Mouse (Mus musculus): ENCODE measurements around the gene Agfg1.

Gene Agfg1

GRCm38 (mm10) chr1:82839296-82839613 lies at the start of gene Agfg1:
Agfg1 (plus strand) TSS chr1:82839483.
- peak; percentile 81 for DNase-seq (ENCODE audit: low read depth, low spot score)

- no peak for DNase-seq (ENCODE audit: low read depth, low spot score)
These were observed 48.2 kb upstream of the Agfg1 start for GRCm38 (mm10) chr1:82791105-82791504.

GRCm38 (mm10) chr1:82792238-82792637 lies 47.0 kb upstream of the Agfg1 start:
- no peak for DNase-seq (ENCODE audit: low read depth, low spot score)

GRCm38 (mm10) chr1:82793110-82793509 lies 46.2 kb upstream of the Agfg1 start:
- DNase-seq (ENCODE audit: low read depth, low spot score) = no peak

- DNase-seq (ENCODE audit: low read depth, low spot score) = no peak
These were observed 45.3 kb upstream of the Agfg1 start for GRCm38 (mm10) chr1:82793986-82794385.

GRCm38 (mm10) chr1:82795211-82795610 lies 44.1 kb upstream of the Agfg1 start:
- no peak for DNase-seq (ENCODE audit: low read depth, low spot score)

- no peak for DNase-seq (ENCODE audit: low read depth, low spot score)
These were observed 43.4 kb upstream of the Agfg1 start for GRCm38 (mm10) chr1:82795702-82796443.

GRCm38 (mm10) chr1:82797088-82797487 lies 42.2 kb upstream of the Agfg1 start:
- no peak for DNase-seq (ENCODE audit: low read depth, low spot score)

GRCm38 (mm10) chr1:82798304-82798703 lies 41.0 kb upstream of the Agfg1 start:
- DNase-seq (ENCODE audit: low read depth, low spot score) = no peak

- DNase-seq (ENCODE audit: low read depth, low spot score) = no peak
These were observed 40.4 kb upstream of the Agfg1 start for GRCm38 (mm10) chr1:82798922-82799321.

- no peak for DNase-seq (ENCODE audit: low read depth, low spot score)
These were observed 38.0 kb upstream of the Agfg1 start for GRCm38 (mm10) chr1:82801105-82801783.

- DNase-seq (ENCODE audit: low read depth, low spot score) = peak; percentile 38
These were observed 35.7 kb upstream of the Agfg1 start for GRCm38 (mm10) chr1:82803608-82804007.

GRCm38 (mm10) chr1:82804059-82804458 lies 35.2 kb upstream of the Agfg1 start:
- no peak for DNase-seq (ENCODE audit: low read depth, low spot score)

- no peak for DNase-seq (ENCODE audit: low read depth, low spot score)
These were observed 32.9 kb upstream of the Agfg1 start for GRCm38 (mm10) chr1:82806391-82806790.

- DNase-seq (ENCODE audit: low read depth, low spot score) = no peak
These were observed 32.1 kb upstream of the Agfg1 start for GRCm38 (mm10) chr1:82807206-82807605.

- no peak for DNase-seq (ENCODE audit: low read depth, low spot score)
These were observed 30.7 kb upstream of the Agfg1 start for GRCm38 (mm10) chr1:82808564-82808963.

GRCm38 (mm10) chr1:82811766-82812165 lies 27.5 kb upstream of the Agfg1 start:
- DNase-seq (ENCODE audit: low read depth, low spot score) = no peak

GRCm38 (mm10) chr1:82815941-82816716 lies 23.2 kb upstream of the Agfg1 start:
- DNase-seq (ENCODE audit: low read depth, low spot score) = no peak

- no peak for DNase-seq (ENCODE audit: low read depth, low spot score)
These were observed 19.9 kb upstream of the Agfg1 start for GRCm38 (mm10) chr1:82819366-82819765.

GRCm38 (mm10) chr1:82820179-82820578 lies 19.1 kb upstream of the Agfg1 start:
- DNase-seq (ENCODE audit: low read depth, low spot score) = no peak

- peak; percentile 28 for DNase-seq (ENCODE audit: low read depth, low spot score)
These were observed 18.6 kb upstream of the Agfg1 start for GRCm38 (mm10) chr1:82820626-82821186.

GRCm38 (mm10) chr1:82821846-82822245 lies 17.4 kb upstream of the Agfg1 start:
- no peak for DNase-seq (ENCODE audit: low read depth, low spot score)
